Mouse (Mus musculus) large intestine, adult 2 months (tissue): ENCODE measurements around the gene Adtrp. TPM values are rescaled to one million over a fixed set of nuclear protein-coding genes. Genes with fewer than 3 reads are reported as not detected.

Experiments
- DNase-seq: peaks from one replicate; pipeline ENCODE4 v3.0.0-alpha.2; 2012; ENCODE audit warnings: low read depth, low spot score
- WGBS: fragments of 180-500 bp; shearing (Covaris S2); methylation state at CpG from one replicate; pipeline ENCODE4 v1.1.7; 2018; 5-methylcytosine and 5-hydroxymethylcytosine counted together
- polyA plus RNA-seq: library from polyadenylated mRNA; depleted of rRNA; stranded (reverse); fragments of >200 nt; gene quantifications from 2 replicates; pipeline ENCODE4 v1.2.3, GENCODE M21; 2012; rRNA removed

The Adtrp gene
- 72.3 and 102 TPM in 2 replicates for polyA plus RNA-seq

DNA sequence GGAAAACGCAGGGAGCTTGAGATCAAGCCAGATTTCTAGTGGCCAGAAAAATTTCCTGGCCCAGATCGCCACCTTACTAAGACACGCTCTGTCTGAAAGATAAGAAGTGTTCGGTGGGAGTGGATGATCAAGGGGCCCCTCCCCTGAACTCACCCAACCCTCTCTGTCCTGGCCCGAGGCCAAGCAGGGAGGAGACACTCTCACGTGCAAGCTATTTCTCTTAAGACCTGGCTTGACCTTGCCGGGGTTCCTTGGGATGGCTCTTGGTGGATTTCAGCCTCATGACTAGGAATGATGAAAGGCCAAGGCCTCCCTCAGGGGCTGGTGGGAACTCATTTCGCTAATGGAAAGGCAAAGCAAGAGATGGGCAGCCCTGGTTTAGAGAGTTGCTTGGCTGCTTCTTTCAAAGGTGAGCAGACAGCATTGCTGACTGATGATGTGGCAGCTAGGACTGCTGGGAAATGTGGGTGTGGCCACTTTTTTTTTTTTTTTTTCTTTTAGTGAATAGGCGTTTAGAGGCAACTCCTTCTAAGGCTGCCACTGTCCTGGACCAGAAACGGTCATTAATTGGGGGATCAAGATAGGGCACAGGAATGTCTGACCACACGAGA, at the start of gene Adtrp:
Gene Adtrp (minus strand): TSS at position 169 of the 611 bp plus-strand sequence.
- 57% methylated on average over 11 of the region's 11 CpGs for WGBS
- DNase-seq, result no peak

DNA sequence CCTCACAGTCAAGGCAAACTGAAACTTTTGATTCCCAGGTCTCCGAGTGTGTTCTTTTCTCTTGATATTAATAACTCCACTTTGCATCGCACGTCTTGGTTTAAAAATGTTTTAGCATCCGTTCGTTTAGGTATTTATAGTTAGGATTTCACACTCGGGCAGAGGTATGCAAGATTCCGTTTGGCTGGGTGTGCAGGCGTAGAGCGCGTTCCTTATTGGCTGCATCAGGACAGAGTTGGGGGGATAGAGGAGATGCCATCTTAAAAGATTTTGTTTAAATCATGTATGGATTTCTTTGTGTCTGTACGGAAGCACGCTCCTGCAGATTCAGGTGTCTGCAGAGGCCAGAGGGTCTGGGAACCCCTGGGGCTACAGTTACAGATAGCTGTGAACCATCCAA, 44.5 kb upstream of the Adtrp start:
- no peak for DNase-seq
- 94% methylated on average over 12 of the region's 12 CpGs for WGBS

DNA sequence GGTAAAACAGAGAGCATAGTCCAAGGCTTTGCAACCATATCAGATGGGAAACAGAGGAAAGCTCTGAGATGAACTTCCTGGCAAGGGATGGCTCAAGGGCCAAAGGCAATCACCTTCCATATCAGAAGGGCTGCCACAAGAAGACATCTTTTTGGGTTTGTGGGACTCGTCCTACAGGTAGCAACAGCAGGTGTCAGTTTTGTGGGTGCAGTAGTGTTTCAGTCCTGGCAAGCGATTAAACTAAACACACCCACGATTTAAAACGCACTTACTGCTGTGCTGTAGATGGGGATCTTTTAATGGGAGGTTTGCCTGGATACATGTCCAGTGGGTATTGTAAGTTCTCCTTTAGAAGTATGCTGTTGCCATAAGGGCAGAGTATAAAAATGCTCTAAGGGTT, 43.1 kb upstream of the Adtrp start:
- no peak for DNase-seq
- WGBS, result 69% methylated on average over 4 of the region's 4 CpGs

DNA sequence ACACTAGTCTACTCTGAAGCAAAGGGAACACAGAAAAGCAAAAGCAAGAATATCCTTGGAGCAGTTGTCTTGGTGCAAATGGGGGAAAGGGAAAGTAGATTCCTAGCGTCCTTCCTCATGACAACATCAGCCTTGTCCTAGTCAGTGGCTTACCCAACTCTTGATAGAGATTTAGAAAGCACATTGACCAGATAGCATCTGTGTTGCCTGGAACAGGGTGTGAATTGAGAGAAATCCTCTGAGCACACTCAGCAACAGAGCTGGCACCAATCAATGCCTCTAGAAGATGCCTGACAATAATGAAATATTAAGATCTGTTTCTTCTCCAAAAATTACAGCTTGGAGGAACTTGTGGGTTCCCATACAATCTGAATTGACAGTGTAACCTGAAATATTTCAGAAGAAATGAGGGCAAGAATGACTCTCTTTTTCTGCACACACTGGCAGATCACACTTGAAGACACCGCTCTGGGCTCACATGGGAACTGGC, 42.7 kb upstream of the Adtrp start:
- WGBS, result 85% methylated on average over 2 of the region's 2 CpGs
- DNase-seq, result no peak

DNA sequence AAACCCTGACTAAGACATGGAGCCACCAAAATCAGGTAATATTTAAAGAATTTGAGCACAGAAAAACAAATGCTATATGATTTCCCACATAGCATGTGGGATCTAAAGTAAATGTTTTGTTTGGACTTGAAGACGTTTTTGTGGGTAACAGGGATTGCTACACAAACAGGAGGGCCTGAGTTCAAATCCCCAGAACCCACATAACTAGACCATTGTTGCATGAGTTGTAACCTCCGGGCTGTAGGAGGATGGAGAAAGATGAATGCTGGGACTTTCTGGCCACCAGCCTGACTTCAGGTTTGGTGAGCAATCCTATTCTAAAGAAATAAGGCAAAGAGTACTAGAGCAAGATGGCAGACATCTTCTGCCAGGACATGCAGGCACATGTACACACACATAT, 41.2 kb upstream of the Adtrp start:
- DNase-seq, result no peak
- 85% methylated on average over 2 of the region's 2 CpGs for WGBS

DNA sequence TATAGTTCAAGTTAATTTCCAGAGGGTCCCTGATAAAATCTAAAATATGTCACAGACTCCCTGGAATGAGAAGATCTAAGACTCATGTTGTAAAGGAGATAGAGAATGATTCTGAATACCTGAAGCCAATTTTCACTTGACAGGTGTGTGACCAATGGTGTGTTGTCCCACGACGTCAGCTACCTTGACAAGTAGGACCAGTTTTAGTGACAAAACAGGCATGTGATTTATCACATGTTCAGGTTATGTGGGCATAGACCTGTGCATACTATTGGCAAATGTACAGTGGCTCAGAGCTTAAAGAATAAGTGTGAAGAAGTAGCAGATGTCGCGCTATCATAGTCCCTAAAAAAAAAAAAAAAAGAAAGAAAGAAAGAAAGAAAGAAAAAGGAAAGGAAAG, 38.6 kb upstream of the Adtrp start:
- WGBS, result 83% methylated on average over 4 of the region's 4 CpGs

DNA sequence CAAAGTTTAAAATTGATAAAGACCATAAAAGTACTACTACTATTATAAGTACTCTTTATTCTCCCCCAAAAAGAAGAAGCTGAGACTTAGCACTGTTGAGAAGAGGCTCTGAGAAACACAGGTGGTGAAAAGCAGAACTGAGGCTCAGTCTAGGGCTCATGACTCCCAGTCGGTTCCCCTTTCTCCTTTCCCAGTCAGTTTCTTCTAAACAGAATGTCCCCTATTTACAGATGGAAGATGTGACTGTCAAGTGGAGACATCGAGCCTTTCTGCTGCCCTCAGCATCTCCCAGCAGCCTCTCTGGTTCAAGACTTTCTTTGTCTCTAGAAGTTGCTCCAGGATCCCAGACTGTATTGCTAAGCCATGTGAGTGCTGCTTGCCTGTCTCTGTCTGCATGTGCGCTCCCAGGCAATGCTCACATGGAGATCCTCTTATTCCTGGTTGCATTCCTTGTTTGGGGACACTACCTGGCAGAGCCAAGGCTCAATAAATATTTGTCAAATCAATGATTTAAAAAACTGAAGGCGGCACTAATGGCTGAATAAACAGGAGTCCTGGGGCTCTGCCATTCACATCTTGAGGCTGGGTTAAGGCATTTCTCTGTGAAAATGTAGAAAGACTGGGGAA, 36.3 kb upstream of the Adtrp start:
- WGBS, result 66% methylated on average over 4 of the region's 4 CpGs
- no peak for DNase-seq

More for the DNA sequence above, 38.6 kb upstream of the Adtrp start:
- no peak for DNase-seq

DNA sequence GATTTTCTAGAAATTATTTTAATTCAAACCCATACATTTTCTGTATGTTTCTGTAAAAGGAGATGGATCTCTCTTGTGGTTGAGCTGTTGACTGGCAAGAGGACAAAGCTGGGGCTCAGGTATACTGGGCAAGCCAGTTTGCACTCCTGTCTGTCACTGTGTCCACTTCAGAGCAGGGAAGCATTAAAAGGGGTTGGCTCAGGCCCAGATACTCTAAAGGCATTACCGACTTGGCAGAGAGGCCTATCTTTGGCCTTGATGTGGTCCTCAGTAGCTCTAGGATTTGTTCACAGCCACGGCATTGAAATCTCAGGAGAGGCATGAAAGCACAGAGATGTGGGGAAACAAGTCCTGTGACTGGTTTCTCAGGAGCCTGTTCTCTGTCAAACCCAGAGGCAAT, 33.7 kb upstream of the Adtrp start:
- DNase-seq, result no peak

DNA sequence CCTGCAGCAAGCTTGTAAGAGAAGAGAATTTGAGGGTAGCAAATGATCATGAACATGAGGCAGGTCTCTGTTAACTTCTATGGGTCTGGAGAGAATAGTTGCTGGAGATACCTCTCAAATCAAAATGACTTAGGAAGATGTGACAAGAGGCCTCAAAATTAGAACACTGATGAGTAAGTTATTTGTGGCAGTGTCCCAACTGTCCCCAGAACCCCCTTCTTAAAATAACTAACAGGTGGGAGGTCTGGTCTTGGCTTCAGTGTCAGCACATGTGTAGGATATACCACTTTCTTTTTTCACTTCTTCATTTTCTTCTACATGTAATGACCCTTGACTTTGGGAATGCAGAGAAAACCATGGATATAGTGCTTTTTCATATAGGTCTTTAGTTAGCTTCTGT, 33.0 kb upstream of the Adtrp start:
- no peak for DNase-seq

More for the DNA sequence above, 33.7 kb upstream of the Adtrp start:
- 12% methylated on average over 2 of the region's 2 CpGs for WGBS

DNA sequence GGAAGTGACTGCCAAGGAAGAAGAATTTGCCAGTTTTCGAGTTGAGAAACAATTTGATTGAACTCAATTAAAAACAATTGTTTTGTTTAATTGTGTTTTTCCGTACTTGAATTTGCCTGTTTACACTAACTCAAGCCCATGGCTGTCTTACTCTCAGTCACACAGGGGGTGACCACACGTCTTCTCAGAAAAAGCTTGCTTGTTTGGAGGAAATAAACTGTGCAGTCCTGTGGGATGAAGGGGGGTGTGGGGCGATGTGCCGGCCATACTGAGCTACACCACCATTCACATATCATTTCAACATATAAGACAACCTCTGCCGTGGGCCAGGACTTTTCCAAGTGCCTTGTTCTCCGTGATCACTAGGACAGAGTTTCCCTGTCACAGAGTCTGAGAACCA, 25.2 kb upstream of the Adtrp start:
- DNase-seq, result no peak
- WGBS, result 65% methylated on average over 7 of the region's 7 CpGs

DNA sequence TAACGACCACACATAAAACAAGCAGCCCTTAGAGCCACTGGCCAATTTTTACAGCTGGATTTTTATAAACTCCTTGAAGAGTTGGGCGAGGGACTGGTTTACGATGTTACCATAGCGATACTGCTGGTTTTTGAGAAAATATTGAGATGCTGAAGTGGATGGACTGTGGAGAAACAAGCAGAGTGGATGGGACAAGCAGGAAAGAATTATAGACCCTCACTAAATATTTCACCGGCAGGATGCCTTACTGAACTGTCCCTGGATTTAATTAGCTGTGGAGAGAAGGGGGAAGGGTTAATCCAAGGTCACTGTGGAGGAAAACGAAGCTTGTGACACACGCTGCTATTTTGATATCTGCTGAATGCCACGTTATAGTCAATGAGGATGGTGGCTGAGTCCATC, 24.7 kb upstream of the Adtrp start:
- WGBS, result 8% methylated on average over 8 of the region's 8 CpGs
- DNase-seq, result no peak

DNA sequence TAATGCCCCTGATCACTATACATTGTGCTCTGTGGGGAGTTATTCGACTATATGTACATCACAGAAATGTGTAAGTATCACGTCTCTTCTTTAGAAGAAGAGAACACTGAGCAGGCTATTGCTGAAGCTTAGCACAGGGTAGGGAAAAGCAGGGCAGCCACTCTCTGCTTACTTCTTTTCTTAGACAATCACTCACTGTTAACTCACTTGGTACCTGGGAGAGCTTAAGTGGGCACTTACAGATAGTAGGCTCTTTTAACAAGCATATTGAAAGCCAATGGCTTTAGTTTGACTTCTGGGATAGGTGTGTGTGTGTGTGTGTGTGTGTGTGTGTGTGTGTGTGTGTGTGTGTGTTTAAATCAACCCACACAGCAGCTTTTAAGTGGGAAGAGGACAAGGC, 20.0 kb upstream of the Adtrp start:
- 99% methylated on average over 2 of the region's 2 CpGs for WGBS
- DNase-seq, result no peak

DNA sequence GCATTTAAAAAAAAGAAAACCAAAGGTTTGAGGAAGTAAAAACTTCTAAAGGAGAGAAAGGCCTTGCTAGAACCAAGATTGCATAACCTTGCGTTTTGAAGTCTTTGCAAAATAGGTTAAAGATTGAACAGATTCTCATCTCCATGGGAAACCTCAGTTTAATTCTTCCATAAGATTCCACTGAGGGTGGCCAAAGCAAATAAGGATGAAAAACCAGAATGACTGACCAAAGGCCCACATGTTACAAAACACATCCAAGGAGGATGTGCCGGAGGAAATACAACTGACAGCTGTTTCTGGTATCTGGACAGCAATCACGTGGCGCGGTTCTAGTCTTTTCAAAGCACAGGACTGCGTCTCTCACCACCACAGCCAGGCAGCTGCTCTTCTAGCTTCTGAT, 18.1 kb upstream of the Adtrp start:
- DNase-seq, result no peak
- WGBS, result 43% methylated on average over 6 of the region's 6 CpGs

DNA sequence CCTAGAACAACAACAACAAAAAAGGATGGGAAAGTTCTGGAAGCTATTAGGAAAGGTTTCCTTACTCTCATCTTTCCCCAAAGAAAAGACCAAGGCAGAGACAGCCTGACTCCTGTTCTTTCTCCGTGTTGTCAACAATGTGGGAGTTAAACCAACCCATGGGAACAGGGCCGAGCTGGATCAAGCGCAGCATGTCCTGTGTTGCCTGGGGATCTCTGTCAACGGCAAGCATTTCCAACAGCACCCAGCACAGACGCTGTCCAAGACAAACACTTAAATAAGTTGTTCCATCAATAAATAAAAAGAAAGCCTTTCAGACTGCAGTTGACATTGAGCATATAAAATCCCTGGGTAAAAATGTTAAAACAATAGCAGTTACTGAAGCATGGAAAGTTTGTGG, 17.6 kb upstream of the Adtrp start:
- WGBS, result 21% methylated on average over 5 of the region's 5 CpGs
- DNase-seq, result no peak

DNA sequence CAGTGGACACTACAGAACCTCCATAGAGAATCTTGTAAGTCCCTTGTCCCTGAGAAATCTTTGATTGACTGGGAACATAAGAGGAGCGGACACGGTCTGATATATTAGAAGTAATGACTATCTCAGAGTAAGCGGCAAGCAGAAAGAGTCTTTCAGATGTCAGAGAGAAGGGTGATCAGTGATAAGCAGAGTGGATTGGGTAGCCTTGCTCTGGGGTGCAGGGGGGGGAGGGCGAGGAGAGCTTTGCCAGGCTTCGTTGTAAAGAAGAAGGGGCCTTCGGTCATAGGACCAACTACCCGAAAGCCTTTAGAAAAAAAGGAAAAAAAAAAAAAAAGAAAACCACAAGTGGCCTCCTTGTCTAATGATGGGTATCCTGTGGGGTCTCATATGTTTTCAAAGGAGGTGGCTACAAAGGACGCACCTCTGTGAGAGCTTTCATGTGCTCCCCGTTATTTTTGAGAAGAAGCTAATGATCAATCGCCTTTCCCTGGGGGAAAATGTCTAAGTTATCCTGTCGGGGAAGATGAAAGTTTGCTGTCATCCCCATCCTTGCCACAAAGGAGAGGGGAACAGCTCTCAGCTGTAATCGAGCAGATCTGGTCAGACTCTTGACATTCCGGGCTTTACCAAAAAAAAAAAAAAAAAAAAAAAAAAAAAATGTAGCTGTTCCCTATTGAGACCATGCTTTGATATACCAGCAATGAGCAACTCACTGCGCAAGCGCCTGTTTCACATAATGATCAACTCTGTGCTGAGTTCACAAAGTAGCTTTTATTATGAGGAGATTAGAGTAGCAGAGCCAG, 13.3 kb upstream of the Adtrp start:
- DNase-seq, result no peak
- 98% methylated on average over 15 of the region's 15 CpGs for WGBS

DNA sequence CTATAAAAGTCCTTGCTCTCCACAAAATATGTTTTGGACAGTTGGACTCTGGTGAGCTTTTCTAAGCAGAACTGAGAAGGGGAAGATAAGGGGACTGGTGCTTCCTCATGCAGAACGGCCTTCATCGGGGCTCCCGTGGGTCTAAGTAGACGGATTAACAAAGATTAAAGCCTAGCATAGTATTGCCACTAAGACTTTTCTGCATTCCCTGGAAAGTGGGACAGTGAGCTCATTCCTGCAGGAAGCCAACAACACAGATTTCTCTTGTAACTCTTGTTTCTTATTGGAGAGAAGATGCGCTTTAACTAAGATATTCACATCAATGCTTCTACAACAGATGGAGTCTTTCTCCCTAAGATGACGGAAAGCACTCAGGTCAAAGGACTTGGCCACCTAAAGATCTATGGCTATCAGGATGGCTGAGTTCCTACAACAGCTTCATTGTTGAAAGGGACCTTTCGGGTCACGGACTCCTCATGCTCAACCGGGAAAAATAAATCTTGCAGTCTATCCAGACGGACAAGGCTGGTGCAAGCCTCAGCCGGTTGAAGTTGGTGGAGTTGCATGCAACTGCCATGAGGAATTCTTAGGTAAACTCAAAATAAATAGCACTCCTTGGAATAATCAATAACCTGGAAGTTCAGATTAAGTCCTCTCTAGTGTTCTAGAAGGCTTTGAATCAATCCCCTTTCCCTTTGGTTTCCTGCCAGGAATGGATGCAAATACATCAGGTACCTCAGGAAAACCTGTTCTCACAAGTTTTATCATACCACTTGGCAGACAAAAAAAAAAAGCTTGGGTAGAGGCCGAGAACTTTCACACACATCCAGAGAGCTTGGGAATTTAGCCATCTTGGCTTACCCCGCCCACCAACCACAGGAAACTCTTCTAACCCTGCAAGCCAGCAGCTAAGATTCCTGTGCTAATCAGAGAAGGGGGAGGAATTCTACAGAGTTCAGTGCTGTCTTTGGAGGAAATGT, 8.0 kb upstream of the Adtrp start:
- DNase-seq, result no peak
- 74% methylated on average over 13 of the region's 13 CpGs for WGBS

DNA sequence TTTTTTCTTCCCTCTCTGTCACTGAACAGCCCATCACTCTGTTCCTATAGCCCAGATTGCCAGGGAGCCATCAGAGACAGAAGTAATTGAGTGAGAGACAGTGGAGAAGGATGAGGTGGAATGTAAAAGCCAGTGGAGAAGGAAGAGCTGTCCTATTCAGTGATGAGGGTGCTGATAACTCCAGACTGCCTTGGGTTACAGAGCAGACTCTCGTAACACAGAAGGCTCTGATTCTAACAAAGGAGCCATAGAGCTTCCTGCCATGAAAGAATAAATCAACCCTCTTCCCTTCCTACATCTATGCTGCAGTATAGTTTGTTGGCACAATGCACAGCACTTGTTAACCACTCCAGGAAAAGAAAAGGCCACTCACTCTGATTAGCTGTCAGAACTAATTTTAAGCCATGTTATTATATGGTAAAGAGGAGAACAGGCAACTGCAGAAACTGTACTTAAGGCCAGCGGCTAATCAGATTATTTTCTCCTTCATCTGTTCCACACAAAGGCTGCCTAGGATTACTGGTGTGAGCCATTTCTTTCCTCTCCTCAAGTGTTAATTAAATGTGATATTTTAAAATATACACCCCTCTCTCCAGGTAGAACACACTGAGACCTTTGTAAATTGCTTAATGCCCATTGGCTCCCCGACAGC, 3.4 kb upstream of the Adtrp start:
- WGBS, result 94% methylated on average over 3 of the region's 3 CpGs

DNA sequence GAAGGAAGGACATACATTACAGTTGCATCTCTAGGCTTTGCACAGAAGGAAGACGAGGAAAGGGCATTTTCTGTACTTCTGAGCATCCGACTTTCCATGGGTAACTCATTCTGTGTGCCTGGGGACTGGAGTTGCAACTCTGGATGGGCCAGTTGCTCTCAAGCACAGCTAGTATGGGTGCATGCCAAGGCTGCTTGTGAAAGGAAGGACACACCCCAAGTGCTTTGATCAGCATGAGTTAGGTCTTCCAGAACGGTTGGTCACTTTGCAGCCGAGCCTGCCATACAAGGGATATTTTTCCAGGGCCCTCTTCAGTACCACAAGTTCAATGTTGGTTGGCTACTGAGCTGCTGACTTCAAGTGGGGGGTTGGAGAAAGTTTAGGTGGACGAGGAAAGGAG, 968 bp downstream of the Adtrp start:
- no peak for DNase-seq
- WGBS, result 32% methylated on average over 5 of the region's 5 CpGs

More for the DNA sequence above, 3.4 kb upstream of the Adtrp start:
- no peak for DNase-seq

DNA sequence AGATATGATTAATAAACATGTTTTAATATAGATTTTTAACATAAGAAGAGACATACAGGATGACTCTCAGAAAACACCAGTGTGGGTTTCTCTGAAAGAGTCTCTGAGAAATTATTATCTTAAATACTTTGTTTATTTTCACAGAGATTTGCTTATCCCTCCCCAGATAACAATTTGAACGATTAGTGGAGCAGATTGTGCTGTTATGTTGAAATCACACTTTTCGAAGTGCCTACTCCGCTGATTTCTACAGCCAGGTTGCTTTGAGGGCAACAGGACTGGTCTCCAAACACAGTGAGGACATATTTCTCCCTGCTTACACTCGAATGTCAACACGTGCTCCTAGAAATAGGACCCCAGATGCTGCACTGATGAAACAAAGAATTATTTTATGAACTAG, 2.5 kb downstream of the Adtrp start:
- WGBS, result 67% methylated on average over 5 of the region's 5 CpGs
- no peak for DNase-seq
